Mouse (Mus musculus) cerebral cortex, adult 2 months (tissue): ENCODE measurements around the gene Smim6.

Experiments used
- WGBS: fragments of 180-500 bp; shearing (Covaris S2); methylation state at CpG from one replicate; pipeline ENCODE4 v1.1.7; 2018; 5-methylcytosine and 5-hydroxymethylcytosine counted together

Smim6 gene

DNA sequence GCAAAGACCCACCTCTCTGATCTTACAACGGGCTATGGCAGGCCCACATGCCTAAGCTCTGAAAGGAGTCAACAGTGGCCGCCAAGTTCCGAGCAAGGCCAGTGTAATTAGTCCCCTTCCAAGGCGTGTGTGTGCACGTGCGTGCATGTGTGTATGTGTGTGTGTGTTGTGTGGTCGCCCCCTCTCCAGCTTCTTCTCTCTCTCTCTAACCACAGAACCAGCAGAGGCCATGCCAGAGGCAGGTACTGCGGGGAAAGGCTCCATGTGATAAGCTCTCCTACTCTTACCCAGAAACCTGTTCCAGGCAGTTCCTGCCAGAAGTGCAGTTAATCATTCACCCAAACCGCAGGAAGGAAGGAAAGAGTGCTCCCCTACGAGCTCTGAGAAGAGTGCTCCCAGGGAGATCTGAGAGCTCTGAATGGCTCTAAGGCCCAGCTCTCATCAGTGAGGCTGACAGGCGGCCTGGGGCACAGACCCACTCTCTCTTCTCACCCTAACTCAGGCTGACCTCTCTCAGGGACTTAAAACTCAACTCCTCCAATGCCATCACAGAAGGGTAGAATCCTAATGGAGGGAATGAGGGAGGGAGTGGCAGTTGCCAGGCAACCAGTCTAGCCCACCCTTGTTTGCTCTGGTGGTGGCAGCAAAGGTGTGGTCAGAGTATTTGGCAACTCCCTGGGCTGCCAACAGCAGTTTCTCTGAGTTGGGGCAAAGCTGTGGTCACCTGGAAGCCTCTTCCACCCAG, at the start of gene Smim6:
Smim6 (plus strand) TSS at position 386 of the 745 bp plus-strand sequence.
- WGBS: 90% methylated on average over 11 of the region's 11 CpGs

DNA sequence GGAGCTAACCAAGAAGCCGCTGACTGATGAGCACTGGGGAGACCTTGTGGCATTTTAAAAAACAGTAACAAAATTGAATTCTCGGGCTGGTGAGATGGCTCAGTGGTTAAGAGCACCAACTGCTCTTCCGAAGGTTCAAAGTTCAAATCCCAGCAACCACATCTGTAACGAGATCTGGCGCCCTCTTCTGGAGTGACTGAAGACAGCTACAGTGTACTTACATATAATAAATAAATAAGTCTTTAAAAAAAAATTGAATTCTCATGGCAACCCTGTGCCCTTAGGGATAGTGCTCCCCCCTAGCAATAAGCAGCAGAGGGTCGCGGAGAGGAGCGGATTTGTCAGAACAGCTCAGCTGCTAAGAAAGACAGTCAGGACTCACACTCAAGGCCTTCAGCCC, 47.9 kb upstream of the Smim6 start:
- 88% methylated on average over 8 of the region's 8 CpGs for WGBS

DNA sequence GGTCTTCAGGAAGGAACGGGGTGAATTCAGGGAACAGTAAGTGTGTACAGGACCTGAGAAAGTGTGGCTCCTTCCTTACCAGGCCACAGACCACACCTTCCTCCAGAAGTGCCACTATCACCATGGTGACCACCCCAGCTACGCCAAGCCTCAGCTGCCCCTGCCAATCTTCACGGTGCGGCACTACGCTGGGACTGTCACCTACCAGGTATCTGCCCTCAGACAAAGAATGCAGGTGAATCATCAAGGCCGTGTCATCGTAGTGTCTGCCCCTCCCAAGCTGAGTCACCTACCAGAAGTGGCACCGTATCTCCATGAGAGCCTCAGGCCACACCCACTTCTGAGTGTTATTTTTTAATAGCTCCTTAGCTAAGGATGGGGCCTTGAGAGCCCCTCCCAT, 42.4 kb upstream of the Smim6 start:
- 87% methylated on average over 8 of the region's 8 CpGs for WGBS

DNA sequence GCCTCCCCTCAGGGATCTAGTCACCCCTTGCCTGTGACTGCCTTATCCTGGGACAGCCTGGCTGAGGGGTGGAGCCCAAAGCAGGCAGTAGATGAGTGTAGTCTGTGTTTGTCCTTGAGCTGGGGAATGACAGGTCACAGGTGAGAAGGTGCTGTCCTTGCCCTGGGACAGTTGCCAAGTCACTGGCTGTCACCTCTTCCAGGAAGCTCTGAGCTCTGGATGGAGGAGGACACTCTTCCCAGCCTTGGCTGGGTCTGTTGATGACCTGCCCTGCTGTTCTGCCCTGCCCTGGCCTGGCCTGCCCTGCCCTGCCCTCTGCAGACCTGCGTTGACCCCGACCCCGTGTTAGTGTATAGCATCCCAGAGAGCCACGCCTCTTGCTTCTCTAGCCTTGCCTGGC, 39.4 kb upstream of the Smim6 start:
- WGBS: 79% methylated on average over 4 of the region's 4 CpGs

DNA sequence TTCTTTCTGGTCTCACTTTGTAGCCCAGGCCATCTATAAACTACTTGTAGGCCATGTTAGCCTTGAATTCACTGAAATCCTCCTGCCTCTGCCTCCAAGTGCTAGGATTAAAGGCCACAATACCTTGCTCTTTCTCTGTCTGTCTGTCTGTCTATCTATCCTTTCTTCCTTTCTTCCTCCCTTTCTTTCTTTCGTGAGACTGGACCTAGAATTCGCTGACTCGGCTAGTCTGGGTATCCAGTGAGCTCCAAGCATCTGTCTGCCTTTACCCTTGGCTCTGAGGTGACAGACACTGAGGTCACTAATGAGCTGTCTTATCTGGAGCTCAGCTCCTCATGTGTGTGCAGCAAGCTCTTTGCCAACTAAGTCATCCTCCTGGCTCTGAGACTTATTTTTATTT, 35.9 kb upstream of the Smim6 start:
- 87% methylated on average over 3 of the region's 3 CpGs for WGBS

DNA sequence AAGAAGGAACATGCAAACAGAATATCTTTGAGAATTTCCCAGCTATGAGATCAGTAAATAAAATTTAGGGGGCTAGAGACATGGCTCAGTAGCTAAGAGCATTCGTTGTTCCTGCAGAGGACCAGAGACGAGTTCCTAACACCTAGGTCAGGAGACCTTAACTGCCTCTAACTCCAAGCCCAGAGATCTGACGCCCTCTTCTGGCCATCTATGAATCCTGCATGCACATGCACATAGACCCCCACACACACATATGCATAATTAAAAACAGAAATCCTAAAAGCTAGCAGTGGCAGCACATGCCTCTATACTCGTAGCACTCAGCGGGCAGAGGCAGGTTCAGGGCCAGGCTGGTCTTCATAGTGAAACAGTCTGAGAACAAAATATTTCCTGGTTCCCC, 35.4 kb upstream of the Smim6 start:
- 84% methylated on average over 5 of the region's 5 CpGs for WGBS

DNA sequence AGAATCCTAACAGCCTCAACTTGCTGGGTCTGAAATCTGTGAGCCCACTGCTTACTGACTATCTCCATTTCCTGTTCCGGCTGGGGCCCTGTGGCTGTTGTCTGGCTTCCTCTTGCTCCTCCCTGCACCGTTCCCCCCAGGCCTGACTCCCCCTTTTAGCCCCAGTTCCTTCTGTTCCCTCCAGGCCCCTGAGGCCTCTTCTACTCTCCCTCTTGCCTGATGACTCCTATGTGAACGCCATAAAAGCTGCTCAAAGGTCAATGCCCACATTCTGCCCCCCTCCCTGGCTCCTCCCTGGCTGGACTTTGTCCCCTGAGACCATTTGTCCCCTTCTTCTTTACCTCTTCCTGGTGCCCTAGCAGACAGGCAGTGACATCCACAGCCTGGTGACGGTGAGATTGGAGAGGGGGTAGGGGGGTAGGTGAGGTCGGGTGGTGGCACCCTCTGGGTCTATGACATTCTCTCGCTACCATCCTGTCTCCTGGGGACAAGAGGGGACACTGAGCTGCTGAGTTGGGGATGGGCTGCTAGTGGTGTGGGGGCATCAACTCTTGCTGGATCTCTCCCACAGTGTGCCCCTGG, 34.6 kb upstream of the Smim6 start:
- whole genome bisulfite sequencing: 75% methylated on average over 6 of the region's 6 CpGs

DNA sequence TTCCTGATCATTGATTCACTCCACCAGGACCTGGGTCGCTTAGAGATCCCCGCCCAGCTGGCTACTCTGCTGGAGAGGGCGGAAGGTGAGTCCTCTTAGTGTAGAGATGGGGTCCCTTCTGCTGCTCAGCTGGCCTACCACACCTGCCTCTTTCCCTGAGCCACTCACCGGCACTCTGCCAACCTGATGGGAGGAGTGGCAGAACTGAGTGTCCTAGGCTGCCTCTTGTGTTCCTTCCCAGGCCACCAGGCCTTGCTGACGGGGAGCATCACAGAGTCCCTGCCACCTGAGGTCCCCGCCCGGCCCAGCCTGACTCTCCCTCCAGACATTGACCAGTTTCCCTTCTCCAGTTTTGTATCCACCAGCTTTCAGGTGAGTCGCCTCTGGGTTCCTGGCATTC, 33.7 kb upstream of the Smim6 start:
- 91% methylated on average over 8 of the region's 8 CpGs for WGBS

DNA sequence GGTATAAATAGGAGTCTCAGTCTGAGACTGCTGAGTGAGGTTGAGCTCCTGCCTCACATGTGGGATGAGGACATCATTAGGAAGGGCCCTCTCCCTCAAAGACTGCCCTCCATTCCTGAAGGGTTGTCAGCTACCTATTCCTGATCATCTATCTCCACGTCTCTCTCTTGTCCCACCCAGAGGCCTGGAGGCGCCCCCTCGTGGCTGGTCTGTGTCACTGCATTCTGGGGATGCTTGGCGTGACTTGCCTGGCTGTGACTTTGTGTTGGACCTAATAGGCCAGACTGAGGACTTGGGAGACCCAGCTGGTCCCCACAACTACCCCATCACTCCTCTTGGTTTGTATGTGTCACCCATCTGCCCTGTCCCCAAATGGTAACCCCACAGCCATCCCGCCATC, 30.8 kb upstream of the Smim6 start:
- 37% methylated on average over 5 of the region's 5 CpGs for WGBS

DNA sequence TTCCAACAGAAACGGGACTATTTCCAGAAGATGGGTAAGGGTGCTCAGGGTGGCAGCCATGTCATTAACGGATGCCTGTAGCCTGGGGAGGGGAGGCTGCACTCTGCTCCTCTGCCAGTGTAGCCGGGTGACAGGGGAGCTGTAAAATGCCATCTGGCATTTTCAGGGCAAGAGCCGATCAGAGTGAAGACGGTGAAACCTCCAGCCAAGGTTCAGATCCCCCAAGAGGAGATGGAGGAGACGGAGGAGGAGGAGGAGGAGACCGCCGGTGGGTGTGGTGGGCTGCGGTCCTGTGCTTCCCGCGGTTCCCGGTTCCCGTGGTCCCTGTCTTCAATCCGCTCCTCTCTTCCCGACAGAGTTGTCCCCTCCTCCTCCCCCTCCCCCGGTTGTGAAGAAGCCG, 28.6 kb upstream of the Smim6 start:
- 51% methylated on average over 17 of the region's 17 CpGs for WGBS

DNA sequence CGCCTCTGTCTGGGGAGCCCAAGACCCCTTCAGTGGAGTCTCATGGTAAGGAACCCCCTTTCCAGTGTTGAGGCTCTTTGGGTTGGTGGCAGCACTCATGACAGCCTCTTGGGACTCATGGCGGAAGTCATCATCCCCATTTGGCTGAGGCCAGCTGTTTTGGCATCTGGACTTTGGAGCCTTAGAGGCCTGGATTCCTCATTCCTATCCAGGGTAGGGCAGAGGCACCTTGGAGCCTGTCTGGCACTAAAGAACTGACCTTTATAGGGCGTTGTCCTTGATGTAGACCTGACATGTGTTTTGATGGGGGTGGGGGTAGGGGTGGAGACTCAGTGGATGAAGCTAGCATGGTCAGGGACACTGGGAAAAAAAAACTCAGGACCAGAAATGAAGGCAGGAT, 27.5 kb upstream of the Smim6 start:
- WGBS: 94% methylated on average over 3 of the region's 3 CpGs

DNA sequence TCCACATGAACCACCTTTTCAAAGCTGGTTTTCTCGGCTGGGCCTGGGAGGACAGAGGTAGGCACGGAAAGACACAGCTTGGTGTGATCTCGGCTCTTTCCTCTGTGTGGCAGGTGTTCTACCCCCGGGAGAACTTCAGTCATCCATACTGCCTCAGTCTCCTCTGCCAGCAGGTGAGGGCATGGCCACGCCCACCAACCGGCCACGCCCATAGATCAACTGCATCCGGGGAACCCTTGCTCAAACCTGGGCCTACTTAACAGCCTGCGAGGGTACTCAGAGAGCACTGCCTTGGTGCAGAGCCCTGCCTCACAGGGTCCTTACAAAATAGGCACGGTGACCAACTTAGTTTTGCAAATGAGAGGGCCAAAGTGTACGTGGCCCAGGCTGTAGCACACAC, 26.5 kb upstream of the Smim6 start:
- 78% methylated on average over 11 of the region's 11 CpGs for WGBS

DNA sequence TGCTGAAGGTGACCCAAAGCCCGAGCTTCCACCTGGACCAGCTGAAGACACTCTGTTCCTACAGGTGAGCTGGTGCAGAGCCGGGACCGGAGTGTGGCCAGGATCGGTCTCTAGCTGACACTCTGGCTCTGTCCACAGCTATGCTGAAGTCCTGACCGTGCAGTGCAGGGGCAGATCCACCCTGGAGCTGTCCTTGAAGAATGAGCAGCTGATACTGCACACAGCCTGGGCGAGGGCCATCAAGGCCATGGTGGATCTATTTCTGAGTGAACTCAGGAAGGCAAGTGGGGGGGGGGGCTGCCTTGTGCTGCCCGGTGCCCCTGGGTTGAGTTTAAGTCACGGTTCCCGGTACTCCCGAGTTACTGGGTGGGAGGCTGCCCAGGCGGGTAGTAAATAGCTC, 25.4 kb upstream of the Smim6 start:
- WGBS: 89% methylated on average over 11 of the region's 11 CpGs

DNA sequence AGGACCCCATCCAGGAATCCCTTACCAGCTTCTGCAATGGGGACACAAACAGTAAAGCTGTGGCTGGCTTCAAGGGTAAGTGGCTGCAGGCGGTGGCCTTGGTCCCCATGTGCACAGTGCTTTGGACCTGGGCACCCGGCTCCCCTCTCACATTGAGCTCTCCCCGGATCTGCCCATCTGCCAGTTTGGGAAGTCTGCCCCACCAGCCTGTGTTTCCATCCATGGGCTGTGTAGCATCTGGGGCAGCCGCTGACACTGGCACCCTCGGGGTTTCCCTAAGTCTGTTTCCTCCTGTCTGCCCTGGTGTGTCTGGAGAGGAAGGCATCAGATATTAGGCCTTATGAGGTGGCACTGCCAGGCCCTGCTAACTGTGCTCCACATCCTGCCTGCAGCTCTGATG, 23.8 kb upstream of the Smim6 start:
- WGBS: 85% methylated on average over 5 of the region's 5 CpGs

DNA sequence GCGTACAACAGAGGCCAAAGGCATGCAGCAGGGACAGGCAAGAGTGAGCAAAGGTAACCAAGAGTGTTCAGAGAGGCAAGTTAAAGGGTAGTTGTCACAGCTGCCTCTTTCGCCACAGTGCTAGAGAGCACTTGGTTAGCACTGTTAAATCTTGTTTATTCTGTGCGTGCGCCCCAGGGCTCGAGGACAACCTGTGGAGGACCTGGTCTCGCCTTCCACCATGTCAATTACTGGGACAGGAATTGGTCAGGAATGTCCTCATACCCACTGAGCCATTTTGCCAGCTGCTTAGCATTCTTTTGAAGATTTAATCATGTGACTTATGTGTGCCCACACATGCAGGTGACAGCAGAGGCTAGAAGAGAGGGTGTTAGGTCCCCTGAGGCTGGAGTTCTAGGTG, 22.7 kb upstream of the Smim6 start:
- 89% methylated on average over 6 of the region's 6 CpGs for WGBS

DNA sequence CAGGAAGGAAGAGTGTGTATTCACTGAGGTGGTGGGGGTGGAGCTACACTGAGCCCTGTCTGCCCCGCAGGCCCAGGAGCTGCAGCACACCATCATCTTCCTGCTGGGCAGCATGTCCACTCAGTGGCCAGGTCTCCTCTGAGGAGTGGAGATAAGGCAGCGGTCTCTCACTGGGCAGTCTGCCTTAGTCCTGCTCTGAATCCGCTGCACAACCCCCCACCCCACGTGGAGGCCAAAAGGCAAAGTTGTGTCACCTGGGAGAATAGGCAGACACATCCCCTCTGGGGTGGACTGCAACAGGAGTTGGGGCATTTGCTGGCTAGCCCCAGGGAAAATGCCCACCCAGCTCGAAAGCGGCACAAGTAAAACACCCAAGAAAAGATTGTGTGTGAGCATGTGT, 19.6 kb upstream of the Smim6 start:
- 85% methylated on average over 6 of the region's 6 CpGs for WGBS

DNA sequence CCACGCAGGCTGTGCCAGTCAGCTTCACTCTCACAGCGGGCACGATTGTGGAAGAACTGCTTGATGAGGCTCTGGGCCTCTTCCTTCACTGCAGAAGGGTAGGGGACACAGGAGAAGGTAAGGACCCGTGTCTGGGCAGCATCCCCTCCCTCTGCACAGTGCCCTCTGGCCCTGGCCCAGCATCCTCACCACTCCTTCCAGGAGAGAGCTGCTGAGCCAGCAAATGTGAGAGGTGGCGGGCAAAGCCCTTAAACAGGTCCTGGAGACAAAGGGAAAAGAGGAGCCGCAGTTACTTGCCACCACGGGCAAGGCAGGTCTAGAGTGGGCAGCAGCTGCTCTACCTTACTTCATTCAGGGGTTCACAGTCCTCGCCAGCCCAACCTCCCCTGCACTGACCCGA, 18.7 kb upstream of the Smim6 start:
- WGBS: 93% methylated on average over 9 of the region's 9 CpGs

DNA sequence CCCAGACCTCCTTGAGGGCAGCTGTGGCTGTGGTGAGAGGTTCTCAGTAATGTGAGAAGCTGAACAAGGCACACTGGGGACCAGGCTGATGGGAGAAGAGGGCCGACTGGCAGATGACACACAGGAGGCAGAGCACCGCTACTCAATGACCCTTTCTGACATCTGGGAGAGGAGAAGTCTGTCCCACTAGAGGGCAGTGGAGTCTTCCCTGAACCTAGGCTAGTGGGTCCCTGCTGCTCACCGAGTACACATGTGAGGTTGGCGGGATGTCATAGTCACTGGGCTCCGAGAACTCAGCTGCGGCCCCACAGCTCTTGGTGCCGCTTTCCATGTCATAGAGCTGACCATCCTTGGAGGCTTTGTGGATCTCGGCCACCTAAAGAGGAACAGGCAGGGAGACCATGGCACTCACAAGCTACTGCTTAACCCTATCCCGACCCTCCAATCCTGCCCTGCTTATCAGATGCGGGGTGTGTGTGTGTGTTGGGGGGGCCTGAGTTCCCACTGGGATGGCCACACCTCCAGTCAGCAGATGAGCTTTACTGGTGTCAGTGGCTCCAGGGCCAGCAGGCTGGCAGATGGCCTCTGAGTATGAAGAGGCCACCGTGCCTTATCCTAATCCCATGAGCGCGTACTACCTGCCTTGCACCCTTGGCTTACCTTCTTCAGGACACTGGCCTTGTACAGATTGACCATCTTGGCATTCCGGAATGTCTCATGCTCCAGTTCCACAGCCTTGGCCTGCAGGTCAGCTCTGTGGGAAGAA, 16.9 kb upstream of the Smim6 start:
- 87% methylated on average over 14 of the region's 14 CpGs for WGBS

DNA sequence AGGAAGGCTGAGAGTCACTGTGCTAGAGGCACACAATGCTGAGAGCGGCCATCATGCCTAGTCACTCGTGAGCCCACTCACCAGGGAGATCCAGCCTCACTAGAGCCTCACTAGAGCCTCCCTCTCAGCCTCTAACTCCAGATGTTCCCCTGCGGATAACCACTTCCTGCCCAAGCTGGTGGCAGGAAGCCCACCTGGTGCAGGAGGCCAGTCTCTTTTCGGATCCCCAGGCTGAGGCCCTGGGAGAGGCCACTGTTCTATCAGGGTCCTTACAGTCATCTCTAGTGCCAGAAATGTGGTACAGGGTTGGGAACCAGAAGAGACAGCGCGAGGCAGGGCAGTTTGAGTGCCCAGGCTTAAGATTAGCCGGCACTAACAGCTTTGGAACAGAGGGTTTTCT, 13.4 kb upstream of the Smim6 start:
- WGBS: 82% methylated on average over 7 of the region's 7 CpGs

DNA sequence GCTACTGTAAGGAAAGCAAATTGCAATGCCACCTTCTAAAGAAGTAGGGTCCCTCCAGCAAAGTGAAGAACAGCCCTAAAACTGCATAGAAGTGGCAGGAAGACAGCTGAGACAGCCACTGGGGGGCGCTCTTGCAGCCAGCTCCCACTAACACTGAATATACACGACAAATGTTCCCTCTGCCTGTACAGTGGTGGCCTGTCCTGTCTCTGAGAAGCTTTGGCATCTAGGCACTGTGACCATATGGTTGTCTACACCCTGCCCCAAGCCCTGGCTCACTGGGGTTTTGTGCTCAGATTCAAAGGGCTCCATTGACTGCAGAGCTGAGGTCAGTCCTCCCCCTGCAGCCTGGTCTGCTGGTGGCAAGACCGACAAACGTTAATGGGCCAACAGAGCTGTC, 12.9 kb upstream of the Smim6 start:
- whole genome bisulfite sequencing: 44% methylated on average over 4 of the region's 4 CpGs

DNA sequence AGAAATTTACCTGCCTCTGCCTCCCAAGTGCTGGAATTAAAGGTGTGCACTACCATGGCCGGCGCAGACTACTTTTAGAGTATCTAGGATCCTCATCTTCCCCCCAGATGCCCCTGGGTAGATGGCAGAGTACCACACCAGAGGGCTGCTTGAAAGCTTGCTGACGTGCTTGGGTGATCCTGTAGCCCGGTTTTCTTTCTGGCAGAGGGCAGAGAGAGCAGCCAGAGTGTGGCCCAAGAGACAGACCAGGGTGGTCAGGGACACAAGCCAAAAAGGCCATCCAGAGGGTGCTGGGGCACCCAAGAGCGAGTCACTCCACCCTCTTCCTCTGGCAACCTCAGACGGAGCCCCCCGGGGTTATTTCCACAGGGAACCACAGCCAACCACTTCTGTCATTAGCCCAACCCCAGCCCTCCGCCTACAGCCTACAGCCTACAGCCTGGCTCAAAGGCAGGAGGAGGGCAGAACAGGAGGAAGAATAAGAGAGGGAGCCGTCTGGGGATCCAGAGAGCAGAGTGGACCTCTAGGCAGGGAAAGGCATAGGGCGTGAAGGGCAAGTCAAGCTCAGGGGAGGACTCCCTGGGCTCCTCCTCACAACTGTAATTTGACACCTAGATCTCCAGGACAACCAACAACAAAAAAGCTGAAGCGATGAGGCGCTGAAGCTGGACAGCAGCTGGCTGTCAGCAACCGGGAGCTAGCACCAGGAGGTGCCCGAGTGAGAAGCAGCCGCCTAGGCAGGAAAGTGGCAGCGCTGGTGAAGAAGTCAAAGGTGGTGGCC, 12.1 kb upstream of the Smim6 start, which contains the start of gene Smim5:
Smim5 (plus strand) TSS at position 481 of the 781 bp plus-strand sequence.
- 73% methylated on average over 16 of the region's 16 CpGs for WGBS
